Mouse (Mus musculus) heart, adult 11 months (tissue): ENCODE measurements around the gene Gal.
A peak's percentile ranks its signal among the peaks of the same experiment; 100 is the strongest.

Source experiments
- DNase-seq: peaks from one replicate; pipeline ENCODE4 v3.0.0; 2022

Gal gene

GRCm38 (mm10) chr19:3414268-3414733, at the start of gene Gal:
TSS of gene Gal (minus strand) at chr19:3414544.
- DNase-seq: peak; percentile 93

DNA sequence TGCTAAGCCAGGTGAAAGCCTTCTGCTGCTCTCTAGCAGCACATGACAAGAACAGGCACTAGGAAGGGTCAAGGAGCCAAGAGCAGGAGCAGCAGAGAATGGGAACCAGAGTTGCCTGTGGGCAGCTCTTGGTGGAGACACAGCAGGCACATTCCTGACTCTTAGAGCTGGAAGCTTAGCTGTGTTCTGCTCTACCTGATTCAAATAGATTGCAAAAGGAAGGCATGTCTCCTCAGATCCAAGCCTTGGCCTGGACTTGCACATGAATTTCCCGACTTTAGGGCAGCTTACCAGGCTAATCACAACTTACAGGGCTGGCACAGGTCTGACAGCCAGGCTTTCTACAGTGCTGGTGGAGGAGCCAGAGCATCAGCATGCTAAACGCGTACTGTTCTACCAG, 45.6 kb upstream of the Gal start:
- no peak for DNase-seq

DNA sequence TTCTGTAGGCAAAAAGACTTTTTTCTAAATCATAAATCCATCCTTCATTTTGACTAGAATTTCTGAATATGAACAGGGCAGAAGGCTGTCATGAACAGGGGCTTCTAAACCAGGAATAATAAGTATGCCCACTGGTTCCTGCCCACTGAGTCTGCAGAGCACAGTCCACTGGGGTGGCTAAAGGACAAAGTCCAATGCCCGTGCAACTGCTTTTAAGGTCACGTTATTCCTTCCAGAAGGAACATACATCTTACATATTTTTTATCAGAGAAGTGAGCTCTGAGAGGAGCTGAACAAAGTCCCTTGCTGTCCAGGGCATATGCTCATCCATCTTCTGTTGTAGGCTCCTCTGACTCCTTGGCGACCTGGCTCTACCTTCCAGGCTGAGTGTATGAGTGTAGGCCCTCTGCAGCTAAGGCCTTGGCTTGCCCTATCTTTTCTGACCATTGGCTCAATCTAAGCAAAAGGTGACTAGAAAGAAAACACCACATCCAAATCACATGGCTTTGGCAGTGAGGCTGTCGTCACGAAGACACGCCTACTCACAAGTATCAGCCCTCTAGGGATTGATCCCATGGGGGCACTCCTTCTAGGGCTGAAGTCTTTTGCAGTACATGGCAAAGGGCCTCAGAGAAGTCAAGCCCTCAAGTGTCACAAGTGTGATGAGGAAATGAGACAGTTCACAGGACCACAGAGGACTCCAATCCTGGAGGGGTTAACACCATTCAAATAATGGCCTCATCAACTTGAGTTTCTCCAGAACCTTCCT, 44.2 kb upstream of the Gal start:
- no peak for DNase-seq

DNA sequence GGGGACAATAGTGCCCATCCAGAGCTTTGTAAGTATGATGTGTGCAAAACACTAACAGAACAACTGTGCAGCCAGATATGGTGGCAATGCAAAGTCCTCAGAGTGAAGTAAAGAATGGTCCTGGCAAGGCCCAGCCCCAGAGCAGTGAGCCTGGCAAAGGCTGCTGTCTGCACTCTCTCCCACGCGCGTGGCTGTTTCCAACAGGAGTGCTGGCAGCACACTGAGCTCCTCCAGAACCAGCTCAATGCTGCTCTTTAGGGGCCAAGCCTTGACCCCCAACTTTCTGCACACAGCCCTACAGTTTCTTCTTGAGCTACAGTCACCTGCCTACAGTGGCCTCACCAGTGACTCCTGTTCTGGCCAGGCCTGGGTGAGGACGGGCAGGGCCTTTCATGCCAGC, 43.4 kb upstream of the Gal start:
- no peak for DNase-seq

DNA sequence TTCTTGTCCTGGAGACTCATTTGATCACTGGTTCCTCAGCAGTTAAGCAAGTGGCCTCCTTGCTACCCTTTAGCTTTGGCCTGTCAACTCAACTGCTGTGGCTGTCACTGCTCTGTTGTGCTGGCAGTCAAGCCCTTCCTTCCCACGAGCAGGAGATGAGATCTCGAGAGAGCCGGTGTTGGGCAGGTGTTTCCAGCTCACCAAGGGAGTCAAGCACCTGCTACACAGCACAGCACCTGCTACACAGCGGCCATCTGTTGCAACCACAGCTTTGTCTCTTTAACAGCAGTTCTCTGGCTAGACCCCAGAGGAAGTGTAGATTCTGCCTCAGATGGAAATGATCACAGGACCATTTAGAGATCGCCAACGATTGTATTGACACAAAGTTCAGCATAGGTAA, 37.3 kb upstream of the Gal start:
- DNase-seq: no peak

GRCm38 (mm10) chr19:3451170-3451569, 36.8 kb upstream of the Gal start:
- no peak for DNase-seq

DNA sequence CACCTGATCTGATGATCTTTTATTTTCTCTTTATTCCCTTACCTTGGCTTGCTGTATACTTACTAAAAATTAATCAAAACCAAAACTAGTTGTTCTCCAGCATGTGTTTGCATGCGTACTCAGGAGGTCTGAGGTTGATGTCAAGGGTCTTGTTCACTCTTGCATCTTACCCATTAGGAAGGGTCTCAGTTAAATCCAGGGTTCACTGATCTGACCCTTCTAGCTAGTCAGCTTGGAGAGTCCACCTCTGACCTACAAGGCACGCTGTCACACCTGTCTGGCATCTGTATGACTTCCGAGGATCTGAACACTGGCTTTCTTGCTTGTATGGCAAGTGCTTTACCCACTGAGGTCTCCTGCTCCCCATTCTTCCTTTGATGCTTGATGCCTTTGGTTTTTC, 36.4 kb upstream of the Gal start:
- DNase-seq: no peak

- no peak for DNase-seq
Measured at GRCm38 (mm10) chr19:3449248-3449647, 34.9 kb upstream of the Gal start.

DNA sequence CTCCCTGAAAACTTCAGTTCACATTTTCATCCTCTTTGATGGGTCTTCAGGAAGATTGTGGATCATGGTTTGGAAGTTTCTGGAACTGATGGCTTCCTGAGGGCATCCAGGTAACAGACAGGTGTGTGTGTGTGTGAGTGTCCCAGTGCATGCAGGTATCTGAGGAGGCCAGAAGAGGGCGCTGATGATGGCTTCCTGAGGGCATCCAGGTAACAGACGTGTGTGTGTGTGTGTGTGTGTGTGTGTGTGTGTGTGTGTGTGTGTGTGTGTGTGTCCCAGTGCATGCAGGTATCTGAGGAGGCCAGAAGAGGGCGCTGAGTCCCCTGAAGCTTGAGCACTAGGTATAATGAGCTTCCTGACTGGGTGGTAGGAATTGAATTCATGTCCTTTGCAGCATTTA, 33.0 kb upstream of the Gal start:
- no peak for DNase-seq

DNA sequence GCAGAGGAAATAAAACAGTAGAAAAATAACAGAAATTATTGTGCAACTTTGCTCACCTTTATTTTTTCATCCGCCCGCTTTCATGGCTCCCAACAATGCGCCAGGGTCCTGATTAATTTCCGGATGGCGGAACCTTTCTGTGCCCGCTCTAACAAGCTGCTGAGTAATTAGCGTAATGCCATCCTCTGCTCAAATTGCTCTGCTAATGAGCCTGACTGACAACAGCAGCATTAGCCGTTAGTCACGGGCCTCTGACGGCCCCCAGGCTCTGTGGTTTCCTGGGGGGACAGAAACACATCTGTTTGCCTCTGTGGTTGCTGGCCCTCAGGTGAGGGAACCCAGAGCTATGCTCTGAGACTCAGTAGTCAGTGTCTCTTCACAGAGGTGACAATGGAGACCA, 26.7 kb upstream of the Gal start:
- DNase-seq: no peak

DNA sequence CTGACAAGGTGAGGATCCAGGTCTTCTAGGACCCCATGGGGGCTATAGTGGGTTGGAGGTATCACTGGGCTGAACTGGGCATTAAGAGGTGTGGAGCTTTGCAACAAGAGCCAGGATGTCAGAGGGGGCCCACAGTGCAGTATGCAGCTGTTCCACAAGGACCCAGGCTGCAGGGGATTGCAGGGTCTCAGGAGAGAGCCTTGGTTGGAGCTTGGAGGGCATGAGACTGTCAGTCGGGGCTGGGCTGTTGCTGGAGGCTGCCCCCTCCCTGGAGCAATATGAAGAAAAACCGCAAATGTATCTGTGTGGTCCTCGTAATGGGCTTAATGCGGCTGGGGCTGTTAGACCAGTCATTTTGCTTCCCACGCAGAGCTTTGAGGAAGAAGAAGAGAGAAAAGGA, 26.3 kb upstream of the Gal start:
- no peak for DNase-seq

GRCm38 (mm10) chr19:3437980-3438379, 23.6 kb upstream of the Gal start:
- no peak for DNase-seq

GRCm38 (mm10) chr19:3436840-3437239, 22.5 kb upstream of the Gal start:
- no peak for DNase-seq

GRCm38 (mm10) chr19:3435824-3436223, 21.5 kb upstream of the Gal start:
- DNase-seq: no peak

GRCm38 (mm10) chr19:3434641-3435040, 20.3 kb upstream of the Gal start:
- DNase-seq: no peak

DNA sequence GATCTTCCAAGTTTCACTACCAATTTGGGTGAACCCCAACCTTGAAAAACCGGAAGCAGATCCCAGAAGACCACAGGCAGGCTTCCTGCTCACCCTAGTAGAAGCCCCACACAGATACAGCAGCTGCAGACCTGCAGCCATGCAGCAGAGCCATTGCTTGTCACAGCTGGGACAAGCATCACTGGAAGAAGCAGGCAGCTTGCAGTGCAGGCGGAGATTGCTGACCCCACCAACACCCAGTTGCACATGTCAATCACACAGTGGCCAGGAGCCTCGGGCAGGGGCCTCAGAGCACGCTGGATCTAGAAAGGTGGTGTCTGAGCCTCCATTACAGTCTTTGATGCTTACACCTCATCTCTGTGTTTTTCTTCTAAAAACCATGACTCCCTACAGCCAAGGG, 19.8 kb upstream of the Gal start:
- no peak for DNase-seq

DNA sequence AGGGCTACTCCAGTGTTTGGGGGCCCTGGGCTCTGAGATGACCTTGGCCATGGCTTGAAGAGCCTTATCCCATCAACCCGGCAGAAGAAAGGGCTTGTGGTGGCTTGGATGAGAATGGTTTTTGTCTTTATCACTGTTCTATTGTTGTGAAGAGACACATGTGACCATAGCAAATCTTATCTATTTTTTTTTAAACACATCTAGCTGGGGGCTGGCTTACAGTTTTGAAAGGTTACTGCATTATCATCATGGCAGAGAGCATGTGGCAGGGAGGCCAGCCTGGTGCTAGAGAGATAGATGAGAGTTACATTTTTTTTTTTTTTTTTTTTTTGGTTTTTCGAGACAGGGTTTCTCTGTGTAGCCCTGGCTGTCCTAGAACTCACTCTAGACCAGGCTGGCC, 17.6 kb upstream of the Gal start:
- no peak for DNase-seq

DNA sequence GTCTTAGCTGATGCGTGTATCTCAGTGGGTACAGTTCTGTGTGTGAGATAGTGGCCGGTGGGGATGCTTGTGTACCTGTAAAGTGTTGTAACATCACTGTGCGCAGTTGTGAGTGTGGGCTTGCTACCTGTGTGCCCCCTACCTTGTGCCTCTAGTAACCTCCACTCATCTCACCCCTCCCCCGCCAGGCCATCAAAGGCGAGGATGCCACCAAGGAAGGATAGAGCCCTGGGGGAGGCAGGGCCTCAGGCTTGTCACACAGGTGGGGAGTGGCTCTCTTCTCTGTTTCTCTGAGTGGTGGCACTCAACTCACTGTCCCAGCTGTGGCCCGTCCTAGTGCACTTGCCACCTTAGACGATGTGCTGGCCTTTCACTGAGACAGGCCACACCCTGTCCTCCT, 16.7 kb upstream of the Gal start:
- no peak for DNase-seq

DNA sequence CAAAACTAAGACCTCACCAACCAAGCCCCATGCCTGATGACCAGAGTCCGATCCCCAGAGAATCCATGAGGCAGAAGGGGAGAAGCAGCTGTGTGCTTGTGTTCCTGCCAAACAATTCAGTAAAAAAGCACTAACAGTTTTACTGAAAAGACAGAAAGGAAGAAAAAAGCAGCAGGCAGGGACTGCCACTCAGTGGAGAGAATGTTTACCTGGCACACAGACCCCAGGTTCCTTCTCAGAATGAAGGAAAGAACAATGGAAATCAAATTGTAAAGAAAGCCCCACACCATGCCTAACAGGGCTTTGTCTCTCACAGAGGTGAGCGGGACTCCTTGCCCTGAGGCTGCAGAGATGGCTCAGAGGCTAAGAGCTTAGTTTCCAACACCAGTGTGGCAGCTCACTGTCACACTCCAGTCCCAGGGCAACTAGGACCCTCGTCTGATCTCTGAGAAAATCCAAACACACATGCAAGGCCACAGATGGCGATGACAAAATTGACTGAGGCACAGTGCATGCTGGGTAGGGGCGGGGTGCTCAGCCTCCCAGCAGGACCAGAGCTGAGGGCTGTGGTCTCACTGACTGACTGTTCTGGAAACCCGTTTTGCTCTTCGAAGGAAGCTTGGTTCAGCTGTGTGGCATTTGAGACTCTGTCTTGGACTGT, 14.9 kb upstream of the Gal start:
- no peak for DNase-seq

GRCm38 (mm10) chr19:3428057-3428830, 13.9 kb upstream of the Gal start:
- no peak for DNase-seq

DNA sequence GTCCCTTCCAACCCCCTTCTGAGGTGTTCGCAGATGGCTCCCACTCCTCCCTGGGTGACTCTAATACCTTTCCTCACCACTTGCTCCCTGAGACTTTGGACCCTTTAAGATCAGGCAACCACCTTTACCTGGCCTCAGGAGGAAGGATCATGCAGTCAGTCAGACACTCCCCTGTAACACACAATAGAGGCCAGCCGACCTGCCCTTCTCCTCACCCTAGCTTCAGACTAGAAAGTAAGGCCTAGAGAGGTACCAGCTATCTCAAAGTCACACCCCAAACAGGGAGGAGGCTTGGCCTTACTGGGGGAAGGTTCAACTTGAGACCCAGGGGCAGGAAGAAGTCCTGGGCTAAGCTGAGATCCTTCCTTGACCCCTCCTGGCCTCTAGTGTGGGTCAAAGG, 9.9 kb upstream of the Gal start:
- no peak for DNase-seq

GRCm38 (mm10) chr19:3422981-3423380, 8.6 kb upstream of the Gal start:
- DNase-seq: peak; percentile 95

- no peak for DNase-seq
Measured at GRCm38 (mm10) chr19:3422488-3422887, 8.1 kb upstream of the Gal start.

GRCm38 (mm10) chr19:3419251-3419650, 4.9 kb upstream of the Gal start:
- no peak for DNase-seq
